Mouse (Mus musculus): Measurements from ENCODE around the gene Cpt1b. TPM values are rescaled to one million over a fixed set of nuclear protein-coding genes. Genes with fewer than 3 reads are reported as not detected.

Cpt1b gene
- total RNA-seq, 2 experiments from 2014 or later: 2.0 TPM

- no peak for ATAC-seq (replicated peaks; ENCODE audit: low FRiP score, low TSS enrichment, poor library complexity, severe bottlenecking)
Observed at GRCm38 (mm10) chr15:89396883-89397282, 28.8 kb downstream of the Cpt1b start.

GRCm38 (mm10) chr15:89390081-89390480, 35.6 kb downstream of the Cpt1b start:
- ATAC-seq (replicated peaks; ENCODE audit: low FRiP score, low TSS enrichment, poor library complexity, severe bottlenecking): no peak

- ATAC-seq (replicated peaks; ENCODE audit: low FRiP score, low TSS enrichment, poor library complexity, severe bottlenecking): no peak
Observed at GRCm38 (mm10) chr15:89387127-89387526, 38.5 kb downstream of the Cpt1b start.

- ATAC-seq (replicated peaks; ENCODE audit: low FRiP score, low TSS enrichment, poor library complexity, severe bottlenecking): no peak
Observed at GRCm38 (mm10) chr15:89384617-89385016, 41.0 kb downstream of the Cpt1b start, which contains the start of gene Klhdc7b. Gene Klhdc7b, plus strand, starts transcription at chr15:89384917.

GRCm38 (mm10) chr15:89379429-89379828, 46.2 kb downstream of the Cpt1b start:
- peak; percentile 76 for ATAC-seq (replicated peaks; ENCODE audit: low FRiP score, low TSS enrichment, poor library complexity, severe bottlenecking)

GRCm38 (mm10) chr15:89378831-89379401, 46.7 kb downstream of the Cpt1b start, which contains the start of gene Odf3b:
Gene Odf3b, minus strand, starts transcription at chr15:89379282.
- peak; percentile 40 for ATAC-seq (replicated peaks; ENCODE audit: low FRiP score, low TSS enrichment, poor library complexity, severe bottlenecking)

GRCm38 (mm10) chr15:89377938-89378828, 47.5 kb downstream of the Cpt1b start:
- peak; percentile 0; the same call in 1 of the 2 replicates for ATAC-seq (replicated peaks; ENCODE audit: low FRiP score, low TSS enrichment, poor library complexity, severe bottlenecking)

GRCm38 (mm10) chr15:89377362-89377761, 48.3 kb downstream of the Cpt1b start:
- ATAC-seq (replicated peaks; ENCODE audit: low FRiP score, low TSS enrichment, poor library complexity, severe bottlenecking): no peak

- no peak for ATAC-seq (replicated peaks; ENCODE audit: low FRiP score, low TSS enrichment, poor library complexity, severe bottlenecking)
Observed at GRCm38 (mm10) chr15:89376957-89377356, 48.7 kb downstream of the Cpt1b start, which contains the start of gene Tymp. Gene Tymp, minus strand, starts transcription at chr15:89377039.

- ATAC-seq (replicated peaks; ENCODE audit: low FRiP score, low TSS enrichment, poor library complexity, severe bottlenecking): no peak
Observed at GRCm38 (mm10) chr15:89376040-89376439, 49.6 kb downstream of the Cpt1b start.

- no peak for ATAC-seq (replicated peaks; ENCODE audit: low FRiP score, low TSS enrichment, poor library complexity, severe bottlenecking)
Observed at GRCm38 (mm10) chr15:89374801-89375534, 50.7 kb downstream of the Cpt1b start.

GRCm38 (mm10) chr15:89374340-89374739, 51.3 kb downstream of the Cpt1b start:
- ATAC-seq (replicated peaks; ENCODE audit: low FRiP score, low TSS enrichment, poor library complexity, severe bottlenecking): no peak

- peak; percentile 34 for ATAC-seq (replicated peaks; ENCODE audit: low FRiP score, low TSS enrichment, poor library complexity, severe bottlenecking)
Observed at GRCm38 (mm10) chr15:89373762-89374248, 51.9 kb downstream of the Cpt1b start, which contains the start of gene Sco2. Gene Sco2, minus strand, starts transcription at chr15:89373846.

- peak; percentile 71 for ATAC-seq (replicated peaks; ENCODE audit: low FRiP score, low TSS enrichment, poor library complexity, severe bottlenecking)
Observed at GRCm38 (mm10) chr15:89373027-89373761, 52.5 kb downstream of the Cpt1b start.

- ATAC-seq (replicated peaks; ENCODE audit: low FRiP score, low TSS enrichment, poor library complexity, severe bottlenecking): no peak
Observed at GRCm38 (mm10) chr15:89372536-89372935, 53.1 kb downstream of the Cpt1b start.

GRCm38 (mm10) chr15:89372068-89372467, 53.6 kb downstream of the Cpt1b start:
- ATAC-seq (replicated peaks; ENCODE audit: low FRiP score, low TSS enrichment, poor library complexity, severe bottlenecking): no peak

Data from megakaryocyte-erythroid progenitor cell, adult 5-6 weeks (primary cell).